Mouse (Mus musculus) frontal cortex, postnatal 14 days (tissue): Measurements from ENCODE around the gene 2310034G01Rik.

Experiments used
- DNase-seq, 2 experiments: peaks; one replicate each; pipeline ENCODE4 v3.0.0; 2022; ENCODE audit warnings: low spot score in 2 of 2

Gene 2310034G01Rik

DNA sequence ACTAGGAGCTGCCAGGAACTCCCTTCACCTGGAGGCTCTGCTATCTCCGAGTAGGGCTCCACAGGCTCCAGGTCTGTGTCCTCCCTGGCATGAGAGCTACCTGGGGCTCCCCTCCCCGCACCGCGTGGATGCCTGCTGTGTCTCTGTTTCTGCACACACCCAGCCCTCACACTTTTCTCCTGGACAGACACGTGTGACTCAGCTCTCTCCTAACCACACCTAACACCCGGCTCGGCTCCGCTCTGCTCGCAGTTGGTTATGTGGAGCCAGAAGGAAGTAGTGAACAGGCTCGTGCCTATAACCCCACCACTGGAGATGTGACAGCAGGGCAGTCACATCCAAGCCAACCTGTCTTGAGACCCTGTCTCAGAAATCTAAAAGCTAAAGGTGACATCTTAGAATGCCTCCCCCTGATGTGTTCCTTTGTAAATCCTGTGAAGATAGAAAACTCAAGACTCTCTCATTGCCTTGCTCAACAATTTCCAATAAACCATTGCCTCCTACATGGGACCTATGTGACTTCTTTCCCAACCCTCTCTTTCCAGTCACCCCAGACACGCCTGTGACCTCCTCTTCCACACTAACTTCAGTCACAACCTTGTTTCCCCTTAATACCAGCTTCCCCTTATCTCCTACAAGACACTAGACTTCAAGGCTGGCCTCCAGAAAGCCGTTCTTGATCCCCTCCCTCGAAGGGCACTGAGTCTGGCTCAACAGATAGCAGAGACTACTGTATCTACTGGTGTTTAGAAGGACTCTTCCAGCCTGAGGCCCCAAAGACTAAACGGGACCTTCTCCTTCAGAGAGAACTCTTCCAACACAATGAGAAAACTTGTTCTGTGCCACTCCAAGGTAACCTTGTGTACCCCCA, 35.0 kb downstream of the 2310034G01Rik start:
- peak in 1 of 2 experiments; percentile 4 for DNase-seq

GRCm38 (mm10) chr19:46314151-46314601, 35.9 kb downstream of the 2310034G01Rik start:
- peak; percentile 7 to 17 for DNase-seq

DNA sequence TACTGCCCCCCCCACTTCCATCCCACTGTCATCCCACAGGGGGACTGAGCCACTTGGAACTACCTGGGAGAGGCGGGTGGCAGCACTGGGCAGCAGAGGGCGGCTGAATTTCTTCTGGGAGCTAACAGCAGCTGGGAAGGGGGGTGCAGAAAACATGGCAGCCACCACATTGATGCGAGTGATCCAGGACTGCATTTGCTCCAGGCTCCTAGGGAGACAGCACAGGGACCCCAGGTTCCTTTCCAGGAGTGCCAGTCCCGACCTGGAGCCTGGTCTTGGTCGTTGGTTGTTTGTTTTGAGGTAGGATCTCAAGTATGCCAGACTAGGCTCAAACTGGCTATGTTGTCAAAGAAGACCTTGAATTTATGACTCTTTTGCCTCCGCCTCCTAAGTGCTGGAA, 36.5 kb downstream of the 2310034G01Rik start:
- no peak for DNase-seq

DNA sequence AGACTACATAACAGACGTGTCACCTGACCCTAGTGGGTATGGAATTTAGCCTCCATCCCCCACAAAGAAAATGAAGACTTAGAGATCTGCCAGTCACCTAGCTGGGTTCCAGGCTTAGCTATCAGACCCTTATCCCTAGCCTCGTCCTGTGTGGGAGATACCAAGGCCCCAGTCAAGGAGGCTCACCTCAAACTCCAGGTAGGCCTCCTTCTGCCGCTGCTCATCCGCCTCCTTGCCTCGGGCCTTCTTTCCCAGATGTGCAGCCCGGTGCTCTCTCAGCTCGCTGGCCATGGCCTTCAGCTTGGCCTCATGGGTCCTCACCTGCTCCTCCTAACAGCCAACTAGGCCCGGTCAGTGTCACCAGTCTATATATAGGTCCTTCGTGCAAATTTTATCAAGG, 37.0 kb downstream of the 2310034G01Rik start:
- DNase-seq = no peak

- DNase-seq = no peak
Measured at GRCm38 (mm10) chr19:46312566-46312965, 37.5 kb downstream of the 2310034G01Rik start.

- DNase-seq = no peak
Measured at GRCm38 (mm10) chr19:46311341-46311740, 38.8 kb downstream of the 2310034G01Rik start.

- no peak for DNase-seq
Measured at GRCm38 (mm10) chr19:46310312-46310865, 39.7 kb downstream of the 2310034G01Rik start.

- DNase-seq = no peak
Measured at GRCm38 (mm10) chr19:46309651-46310305, 40.3 kb downstream of the 2310034G01Rik start.

- DNase-seq = peak in 1 of 2 experiments; percentile 81
Measured at GRCm38 (mm10) chr19:46308706-46309435, 41.2 kb downstream of the 2310034G01Rik start.

GRCm38 (mm10) chr19:46308303-46308702, 41.8 kb downstream of the 2310034G01Rik start:
- no peak for DNase-seq

DNA sequence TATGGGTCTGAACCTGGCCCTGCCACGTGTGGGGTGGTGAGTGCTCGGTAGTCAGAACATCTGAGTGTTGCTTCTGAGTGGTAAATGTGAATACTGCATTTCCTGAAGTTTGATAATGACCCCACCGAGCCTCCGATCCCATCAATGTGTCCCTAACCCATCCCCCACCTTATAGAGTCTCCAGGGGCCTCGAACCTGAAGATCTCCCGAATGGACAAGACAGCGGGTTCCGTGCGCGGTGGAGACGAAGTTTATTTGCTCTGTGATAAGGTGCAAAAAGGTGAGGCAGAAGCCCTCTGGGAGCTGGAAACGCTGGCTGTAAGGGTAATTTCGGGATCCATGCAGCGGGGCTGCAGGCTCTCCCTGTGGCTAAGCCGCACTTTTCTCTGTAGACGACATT, 42.3 kb downstream of the 2310034G01Rik start:
- DNase-seq = no peak

DNA sequence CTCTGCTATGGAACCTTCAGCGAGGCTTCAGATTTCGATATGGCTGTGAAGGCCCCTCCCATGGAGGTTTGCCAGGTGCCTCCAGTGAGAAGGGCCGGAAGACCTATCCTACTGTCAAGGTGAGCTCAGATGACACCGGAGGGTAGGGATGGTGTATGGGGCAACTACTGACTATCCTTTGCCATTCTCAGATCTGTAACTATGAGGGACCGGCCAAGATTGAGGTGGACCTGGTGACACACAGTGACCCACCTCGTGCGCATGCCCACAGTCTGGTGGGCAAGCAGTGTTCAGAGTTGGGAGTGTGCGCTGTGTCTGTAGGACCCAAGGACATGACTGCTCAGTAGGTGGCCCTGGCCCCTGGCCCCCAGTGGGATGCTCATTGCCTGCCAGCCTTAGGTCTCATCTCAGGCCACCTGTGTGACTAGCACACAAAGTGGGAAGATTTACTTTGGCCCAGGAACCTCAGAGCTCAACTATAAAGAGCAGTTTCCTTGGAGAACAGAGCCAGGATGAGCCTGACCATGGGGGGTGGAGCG, 43.3 kb downstream of the 2310034G01Rik start:
- DNase-seq = peak in 1 of 2 experiments; percentile 2

DNA sequence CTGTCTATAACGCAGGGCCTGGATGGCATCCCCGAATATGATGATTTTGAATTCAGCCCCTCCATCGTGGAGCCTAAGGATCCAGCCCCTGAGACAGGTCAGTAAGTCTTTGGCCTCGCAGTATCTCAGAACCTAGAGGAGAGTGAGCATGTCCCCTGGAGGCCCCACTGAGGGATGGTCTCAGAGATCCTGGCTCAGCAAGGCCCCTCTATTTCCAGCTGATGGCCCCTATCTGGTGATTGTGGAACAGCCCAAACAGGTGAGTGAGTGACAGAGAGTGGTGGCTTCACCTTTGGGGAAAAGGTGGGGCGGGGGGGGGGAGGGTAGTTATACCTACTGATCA, 43.9 kb downstream of the 2310034G01Rik start:
- DNase-seq = peak in 1 of 2 experiments; percentile 1

DNA sequence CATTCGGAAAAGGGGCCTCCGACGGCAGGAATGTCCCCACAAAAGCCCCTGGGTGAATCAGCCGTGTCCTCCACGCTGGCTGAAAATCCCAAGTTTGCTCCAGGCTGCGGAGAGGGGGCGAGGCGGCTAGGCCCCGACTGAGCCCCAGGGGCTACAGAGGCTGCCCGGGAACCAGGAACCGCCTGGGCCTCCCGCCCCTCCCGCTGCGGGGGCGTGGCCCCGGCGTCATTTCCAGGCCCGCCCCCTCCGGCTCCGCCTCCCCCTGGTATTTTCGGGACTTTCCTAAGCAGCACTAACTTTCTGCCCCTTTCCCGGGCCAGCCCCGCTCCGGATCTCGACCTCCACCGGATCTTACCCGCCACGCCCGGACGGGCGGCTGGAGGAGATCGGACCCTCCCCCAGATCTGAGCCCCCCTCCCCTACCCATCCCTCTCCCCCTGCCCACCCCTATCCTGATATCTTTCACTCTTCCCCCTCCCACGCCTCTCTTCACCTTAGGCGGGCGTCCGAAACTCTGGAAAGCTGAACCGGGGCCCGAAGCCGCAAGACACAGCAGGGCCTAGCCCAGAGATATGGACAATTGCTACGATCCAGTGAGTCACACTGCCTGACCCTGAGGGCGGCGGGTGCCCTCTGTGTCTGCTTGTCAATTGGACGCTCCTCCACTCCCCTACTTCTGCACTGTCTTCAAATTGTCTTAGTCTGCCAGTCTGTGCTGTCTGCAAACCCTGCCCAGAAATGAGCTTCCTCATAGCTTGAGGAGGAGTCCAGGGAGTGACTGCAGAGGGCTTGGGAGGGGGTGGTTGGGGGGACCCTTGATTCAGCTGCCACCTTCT, 44.5 kb downstream of the 2310034G01Rik start:
- peak in 1 of 2 experiments; percentile 64 for DNase-seq

GRCm38 (mm10) chr19:46304908-46305333, 45.2 kb downstream of the 2310034G01Rik start:
- no peak for DNase-seq

DNA sequence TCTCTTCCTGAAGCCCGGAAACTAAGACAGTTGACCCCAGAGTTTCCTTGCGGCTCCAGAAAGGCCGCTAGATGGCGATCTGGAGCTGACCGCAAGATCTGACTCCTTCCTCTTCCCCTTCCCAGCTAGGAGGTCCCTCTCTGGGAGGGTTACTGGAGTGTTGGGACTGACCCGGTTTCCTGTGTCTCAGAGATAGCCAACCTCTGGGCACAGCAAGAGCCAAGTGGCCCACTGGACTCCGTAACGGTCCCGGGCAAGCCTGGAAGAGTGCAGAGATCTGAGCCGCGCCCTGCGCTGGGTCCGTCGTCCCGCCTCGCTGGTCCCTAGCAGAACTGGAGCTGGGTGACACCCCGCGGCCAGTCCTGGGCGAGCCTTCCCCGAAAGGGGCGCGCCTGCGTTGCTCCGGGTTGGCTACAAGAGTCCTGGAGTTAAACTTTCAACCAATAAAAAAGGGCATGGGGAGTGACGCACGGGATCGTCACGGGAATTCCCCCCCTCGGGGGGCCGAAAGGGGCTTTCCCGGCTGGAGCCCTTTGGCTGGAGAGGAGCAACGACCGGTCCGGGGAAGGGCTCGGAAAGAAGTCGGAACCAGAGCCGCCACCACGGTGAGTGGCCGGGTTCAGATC, 45.8 kb downstream of the 2310034G01Rik start, which contains the start of gene Nfkb2:
Gene Nfkb2, plus strand, starts transcription at position 105 of the 626 bp plus-strand sequence.
- peak; percentile 76 to 81 for DNase-seq

DNA sequence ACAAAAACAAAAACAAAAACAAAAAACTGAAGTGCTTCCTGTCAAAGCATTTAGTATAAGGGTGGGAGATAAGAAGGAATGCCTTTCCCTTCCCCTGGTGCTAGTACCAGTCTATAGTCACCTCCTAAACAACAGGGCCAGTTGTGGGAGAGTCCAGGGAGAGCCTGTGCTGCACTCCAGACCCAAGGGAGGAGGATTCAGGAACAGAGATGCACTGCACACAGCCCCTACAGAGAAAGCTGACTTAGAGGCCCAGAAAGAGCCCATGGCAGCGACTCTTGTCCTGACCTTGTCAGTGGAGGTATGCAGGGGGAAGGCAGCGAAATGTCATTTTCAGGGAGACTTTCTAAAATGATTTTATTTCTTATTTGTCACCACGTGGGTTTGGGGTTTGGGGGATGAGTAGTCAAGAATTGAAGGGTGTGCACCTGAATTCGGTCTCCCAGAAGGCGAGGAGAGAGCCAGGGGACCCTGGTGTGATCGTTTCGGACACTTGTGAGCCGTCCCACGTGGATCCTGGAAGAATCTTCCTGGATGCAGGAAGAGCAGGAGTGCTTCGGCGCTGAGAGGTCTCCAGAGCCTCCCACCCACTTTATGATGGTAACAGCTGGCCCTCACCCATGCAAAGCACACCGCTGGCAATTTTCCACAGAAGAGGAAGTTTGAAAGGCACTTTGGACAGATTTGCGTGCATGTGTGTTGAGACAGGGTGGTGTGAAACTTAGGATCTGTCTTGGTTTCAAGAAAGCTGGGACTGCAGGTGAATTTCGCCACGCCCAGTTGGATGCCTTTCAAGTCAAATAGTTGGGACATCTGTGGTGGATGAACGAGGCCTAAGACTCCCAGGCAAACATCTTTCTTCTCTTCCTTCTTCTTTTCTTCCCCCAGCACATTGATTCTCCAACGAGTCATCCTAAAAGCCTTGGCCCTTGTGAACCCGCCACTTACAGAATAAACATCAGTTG, 46.6 kb downstream of the 2310034G01Rik start:
- DNase-seq = no peak

DNA sequence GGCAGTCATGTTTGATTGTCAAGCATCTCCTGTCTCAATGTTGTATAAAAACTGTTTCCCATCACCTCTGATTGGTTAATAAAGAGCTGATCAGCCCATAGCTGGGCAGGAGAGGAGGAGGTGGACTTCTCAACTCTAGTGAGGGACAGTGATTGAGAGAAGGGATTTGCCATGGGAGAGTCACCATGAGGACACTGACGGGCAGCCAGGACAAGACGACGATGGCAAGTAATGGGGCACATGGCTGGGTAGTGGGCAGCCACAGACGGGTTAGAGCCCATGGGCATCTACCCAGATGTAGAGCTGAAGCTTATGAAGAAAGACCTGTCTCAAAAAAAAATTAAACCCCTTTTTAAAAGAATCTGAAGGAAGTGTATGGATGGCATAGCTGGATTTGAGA, 47.6 kb downstream of the 2310034G01Rik start:
- DNase-seq = no peak
